Mouse (Mus musculus): ENCODE data around the gene Dlg2.

Gene Dlg2

DNA sequence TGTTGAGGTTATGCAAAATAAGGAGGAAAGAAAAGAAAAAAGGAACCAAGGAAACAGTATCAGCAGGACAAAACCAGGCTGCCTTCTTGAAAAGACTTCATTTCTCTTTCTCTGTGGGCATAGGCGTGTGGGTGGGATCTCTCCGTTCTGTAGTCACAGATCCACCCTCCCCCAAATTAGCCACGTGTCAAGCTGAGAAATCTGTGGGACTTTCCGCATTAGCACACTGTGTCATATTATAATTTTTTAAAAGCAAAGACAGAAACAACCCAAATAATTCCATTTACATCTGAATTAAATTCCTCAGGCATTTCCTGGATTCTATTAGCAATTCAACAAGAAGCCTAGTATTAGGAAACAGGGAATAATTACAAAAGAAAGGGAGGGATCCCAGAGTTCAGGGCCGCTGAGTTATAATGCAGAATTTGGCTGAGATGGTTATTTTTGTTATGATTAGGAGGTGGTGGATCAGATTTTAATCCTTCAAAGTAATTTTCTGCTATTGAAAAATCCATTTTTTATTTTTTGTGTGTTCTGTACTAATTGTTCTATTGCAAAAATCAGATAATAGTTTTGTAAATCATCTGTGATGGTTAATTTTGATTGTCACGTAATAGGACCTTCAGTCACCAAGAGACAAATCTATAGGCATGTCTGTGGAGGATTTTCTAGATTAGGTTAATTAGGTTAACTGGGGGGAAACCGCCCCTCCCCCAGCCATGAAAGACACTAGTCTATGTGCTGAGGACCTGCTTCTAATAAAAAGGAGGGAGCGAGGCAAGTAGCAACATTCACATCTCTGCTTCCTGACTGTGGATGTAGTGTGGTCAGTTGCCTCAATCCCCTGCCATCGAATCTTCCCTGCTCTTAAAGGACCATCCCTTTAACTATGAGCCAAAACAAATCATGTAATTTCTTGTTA lies 63.3 kb downstream of the Dlg2 start:
- DNase-seq (ENCODE audit: low spot score): peak; percentile 29

- no peak for DNase-seq (ENCODE audit: low spot score)
These were observed 64.4 kb downstream of the Dlg2 start for GRCm38 (mm10) chr7:90540811-90541323.

DNA sequence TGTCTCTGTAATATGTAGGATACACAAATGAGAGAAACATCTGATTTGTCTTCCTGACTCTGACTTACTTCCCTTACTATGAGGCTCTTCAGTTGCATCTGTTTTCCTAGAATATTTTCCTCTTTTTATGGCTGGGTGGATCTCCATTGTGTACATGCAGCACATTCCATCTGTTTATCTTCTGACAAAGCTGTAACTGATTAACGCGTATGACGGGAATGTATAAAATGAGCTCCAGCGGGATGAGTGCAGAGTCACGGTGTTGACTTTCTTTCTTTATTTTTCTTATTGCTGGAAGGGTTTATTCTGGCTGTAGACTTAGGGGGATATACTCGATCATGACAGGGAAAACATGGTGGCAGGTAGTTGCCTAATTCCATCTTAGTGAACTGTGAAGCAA lies 76.9 kb downstream of the Dlg2 start:
- no peak for DNase-seq (ENCODE audit: low spot score)

- DNase-seq (ENCODE audit: low spot score): no peak
These were observed 77.9 kb downstream of the Dlg2 start for GRCm38 (mm10) chr7:90554421-90554820.

- DNase-seq (ENCODE audit: low spot score): no peak
These were observed 92.7 kb downstream of the Dlg2 start for GRCm38 (mm10) chr7:90569130-90569529.

GRCm38 (mm10) chr7:90587795-90588194 lies 111.3 kb downstream of the Dlg2 start:
- no peak for DNase-seq (ENCODE audit: low spot score)

GRCm38 (mm10) chr7:90588318-90588717 lies 111.8 kb downstream of the Dlg2 start:
- DNase-seq (ENCODE audit: low spot score): no peak

DNA sequence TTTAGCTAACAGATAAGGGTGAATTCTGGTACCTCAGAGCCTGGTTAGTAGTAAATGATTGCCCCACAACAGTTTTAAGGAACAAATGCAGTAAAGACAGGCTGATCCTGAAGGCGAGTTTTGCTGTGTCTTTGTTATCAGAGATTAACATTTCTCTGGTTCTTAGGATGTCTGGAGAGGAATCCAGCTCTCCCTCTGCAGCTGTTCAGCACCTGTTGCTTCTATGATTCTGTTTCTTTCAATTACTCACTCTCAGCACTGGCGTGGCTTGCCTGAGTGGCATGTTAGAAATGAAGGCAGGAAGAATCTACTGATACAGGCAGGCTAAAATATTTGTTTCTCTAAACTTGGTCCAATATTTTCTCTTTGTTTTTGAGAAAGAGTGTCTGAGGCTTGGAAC lies 133.3 kb downstream of the Dlg2 start:
- DNase-seq (ENCODE audit: low spot score): no peak

DNA sequence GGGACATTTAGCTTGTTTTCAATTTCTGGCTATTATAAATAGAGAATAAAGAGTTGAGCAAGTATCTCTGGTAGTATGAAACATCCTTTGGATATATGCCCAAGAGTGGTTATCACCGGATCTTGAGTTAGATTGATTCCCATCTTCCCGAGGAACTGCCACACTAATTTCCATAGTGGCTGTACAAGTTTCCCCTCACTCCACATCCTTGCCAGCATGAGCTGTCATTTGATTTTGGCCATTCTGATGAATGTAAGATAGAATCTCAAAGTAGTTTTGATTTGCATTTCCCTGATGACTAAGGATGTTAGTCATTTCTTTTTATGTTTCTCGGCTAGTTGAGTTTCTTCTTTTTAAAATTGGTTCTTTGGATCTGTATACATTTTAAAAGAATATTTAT lies 154.1 kb downstream of the Dlg2 start:
- DNase-seq (ENCODE audit: low spot score): no peak

- DNase-seq (ENCODE audit: low spot score): no peak
These were observed 173.0 kb downstream of the Dlg2 start for GRCm38 (mm10) chr7:90649512-90649911.

DNA sequence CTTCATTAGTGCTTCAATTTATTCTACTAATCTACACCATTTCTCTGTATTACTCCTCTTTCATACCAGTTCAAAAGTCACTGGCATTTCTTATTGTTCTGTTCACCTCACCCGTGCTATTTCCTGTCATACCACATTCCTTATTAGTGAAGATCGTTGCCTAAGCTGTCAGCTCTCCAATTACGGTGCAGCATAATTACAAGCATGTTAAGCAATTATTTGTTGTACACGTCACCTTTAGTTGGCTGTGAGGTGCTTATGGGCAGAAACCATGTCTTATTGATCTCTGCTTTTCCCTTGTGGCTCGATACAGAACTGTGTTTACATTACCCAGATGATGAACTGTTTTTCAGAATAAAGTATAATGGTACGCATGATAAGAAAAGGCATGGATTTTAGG lies 174.7 kb downstream of the Dlg2 start:
- no peak for DNase-seq (ENCODE audit: low spot score)

DNA sequence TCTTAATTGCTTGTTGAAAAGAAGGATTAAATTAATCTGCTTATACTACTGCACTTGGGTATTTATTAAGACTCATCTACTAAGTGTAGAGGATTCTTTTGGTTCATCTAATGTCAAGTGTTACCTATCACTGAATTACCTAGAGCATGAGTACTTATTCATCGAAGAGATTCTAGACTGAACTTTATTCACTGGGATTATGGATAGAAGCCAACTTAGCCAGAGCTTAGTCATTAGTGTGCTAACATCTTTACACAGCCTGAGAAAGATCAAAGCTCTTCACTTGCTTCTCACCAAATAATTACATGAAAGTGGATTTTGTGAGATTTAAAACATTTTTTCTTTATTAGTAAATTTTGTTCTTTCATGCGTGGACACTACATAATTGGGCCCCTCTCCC lies 175.1 kb downstream of the Dlg2 start:
- no peak for DNase-seq (ENCODE audit: low spot score)

- no peak for DNase-seq (ENCODE audit: low spot score)
These were observed 182.1 kb downstream of the Dlg2 start for GRCm38 (mm10) chr7:90658593-90658992.

- DNase-seq (ENCODE audit: low spot score): peak; percentile 56
These were observed 217.6 kb downstream of the Dlg2 start for GRCm38 (mm10) chr7:90694050-90694449.

DNA sequence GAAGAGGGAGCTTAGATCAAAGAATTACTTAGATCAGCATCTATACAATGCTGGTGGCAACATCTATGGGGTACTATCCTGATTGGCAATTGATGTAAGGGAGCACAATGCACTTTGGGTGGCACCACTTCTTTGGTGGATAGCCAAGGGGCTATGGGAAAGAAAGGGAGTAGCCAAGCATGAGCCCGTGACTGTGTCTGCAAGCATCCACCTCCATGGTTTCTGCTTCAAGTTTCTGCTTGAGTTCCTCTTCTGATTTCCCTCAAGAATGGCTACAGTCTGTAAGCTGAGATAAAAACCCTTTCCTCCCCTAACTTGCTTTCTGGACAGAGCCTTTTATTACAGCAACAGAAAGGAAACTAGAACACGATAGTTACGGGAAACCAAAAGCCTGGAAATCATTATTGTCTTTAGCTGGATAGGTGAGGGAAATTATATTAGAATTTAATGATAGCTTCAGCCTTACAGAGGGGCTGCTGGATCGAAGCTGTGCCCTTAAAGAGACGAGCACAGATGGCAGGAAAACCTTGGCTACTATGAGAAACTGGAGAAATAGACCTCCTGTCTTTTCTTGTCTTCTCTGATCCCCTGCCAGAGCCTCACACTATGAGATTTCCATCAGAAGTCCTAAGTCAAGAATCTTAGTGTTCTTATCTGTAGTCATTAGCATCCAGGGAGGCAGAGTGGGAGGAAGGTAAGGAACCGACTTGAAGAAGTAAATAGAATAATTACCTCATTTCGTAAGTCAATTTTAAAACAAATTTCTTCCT lies 219.9 kb downstream of the Dlg2 start:
- DNase-seq (ENCODE audit: low spot score): no peak

- DNase-seq (ENCODE audit: low spot score): no peak
These were observed 226.8 kb downstream of the Dlg2 start for GRCm38 (mm10) chr7:90703163-90703852.

DNA sequence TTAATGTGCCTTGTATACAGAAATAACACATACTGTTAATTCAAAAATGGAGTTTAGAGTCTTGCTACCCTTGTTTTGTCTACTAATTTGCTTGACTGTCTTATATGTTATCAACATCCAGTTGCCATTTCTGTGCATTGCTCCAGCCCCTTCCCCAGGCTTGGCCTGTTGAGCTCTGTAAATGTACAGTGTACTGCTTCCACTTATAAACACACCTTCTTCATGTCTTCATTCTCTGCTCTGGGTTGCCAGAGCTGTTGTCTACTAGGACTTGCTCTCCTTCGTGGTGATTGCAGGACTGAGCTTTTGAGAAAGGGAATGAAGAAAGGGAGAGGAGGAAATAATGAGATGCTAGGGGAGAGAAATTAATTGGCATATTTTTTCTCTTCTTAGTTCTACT lies 227.5 kb downstream of the Dlg2 start:
- DNase-seq (ENCODE audit: low spot score): no peak

DNA sequence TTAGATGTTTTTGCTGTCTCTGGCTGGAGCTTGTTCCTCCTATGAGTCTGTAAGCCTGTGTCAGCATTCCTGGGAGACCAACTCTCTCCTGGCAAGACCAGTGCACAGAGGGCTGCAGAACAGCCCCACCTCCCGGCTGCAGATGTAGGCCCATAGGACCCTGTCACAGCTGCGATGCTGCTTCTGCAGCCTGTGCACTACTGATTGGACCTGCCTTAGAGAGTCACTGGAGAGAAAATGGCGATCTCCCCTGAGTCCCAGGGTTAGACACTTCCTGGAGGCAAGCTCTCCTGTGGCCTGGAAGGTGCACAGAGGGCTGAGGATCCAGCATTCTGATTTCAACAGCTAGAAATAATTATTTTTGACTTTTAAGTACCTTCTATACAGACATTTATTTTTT lies 257.6 kb downstream of the Dlg2 start:
- DNase-seq (ENCODE audit: low spot score): no peak

GRCm38 (mm10) chr7:90736369-90736768 lies 259.9 kb downstream of the Dlg2 start:
- no peak for DNase-seq (ENCODE audit: low spot score)

- DNase-seq (ENCODE audit: low spot score): peak; percentile 14
These were observed 272.2 kb downstream of the Dlg2 start for GRCm38 (mm10) chr7:90748636-90749035.

GRCm38 (mm10) chr7:90787945-90788344 lies 311.5 kb downstream of the Dlg2 start:
- no peak for DNase-seq (ENCODE audit: low spot score)

GRCm38 (mm10) chr7:90791522-90791921 lies 315.1 kb downstream of the Dlg2 start:
- DNase-seq (ENCODE audit: low spot score): no peak
